Mouse (Mus musculus): ENCODE measurements around the gene Akr1b10. TPM values are rescaled to one million over a fixed set of nuclear protein-coding genes. Genes with fewer than 3 reads are reported as not detected.

The Akr1b10 gene
- polyA plus RNA-seq, 1 experiment from 2014 or later, result 16.9 TPM

Other genes starting within 250 kb of the Akr1b10 start
- 47.3 and 51.3 TPM in 2 replicates for gene Slc35b4, start 207.1 kb upstream of the Akr1b10 start, polyA plus RNA-seq (2014; fragmentation: Nextera tagmentation; extraction: Ambion mirVana)
- 208 and 220 TPM in 2 replicates for gene Akr1b3, start 66.7 kb upstream of the Akr1b10 start, polyA plus RNA-seq (2014; fragmentation: Nextera tagmentation; extraction: Ambion mirVana)
- 20.5 and 21.4 TPM in 2 replicates for gene Akr1b8, start 30.1 kb upstream of the Akr1b10 start, polyA plus RNA-seq (2014; fragmentation: Nextera tagmentation; extraction: Ambion mirVana)
- gene Akr1b7, start 28.1 kb downstream of the Akr1b10 start, polyA plus RNA-seq (2014; fragmentation: Nextera tagmentation; extraction: Ambion mirVana), result not detected in 2 replicates
- 47.8 and 51.5 TPM in 2 replicates for gene Bpgm, start 92.0 kb downstream of the Akr1b10 start, polyA plus RNA-seq (2014; fragmentation: Nextera tagmentation; extraction: Ambion mirVana)
- 274 and 283 TPM in 2 replicates for gene Cald1, start 214.3 kb downstream of the Akr1b10 start, polyA plus RNA-seq (2014; fragmentation: Nextera tagmentation; extraction: Ambion mirVana)

Measured in embryonic facial prominence, embryonic 11.5 days (tissue).